Mouse (Mus musculus) urinary bladder, postnatal 10 days (tissue): Measurements from ENCODE around the gene Gm17349.
"Not testable (repeated sequence)": the region's sequence is repeated elsewhere in the genome, so short reads cannot be mapped to it uniquely, and the experiment has no call there.

ENCODE experiments used
- DNase-seq: peaks from one replicate; pipeline ENCODE4 v3.0.0; 2022; ENCODE audit warnings: low spot score

Gene Gm17349

DNA sequence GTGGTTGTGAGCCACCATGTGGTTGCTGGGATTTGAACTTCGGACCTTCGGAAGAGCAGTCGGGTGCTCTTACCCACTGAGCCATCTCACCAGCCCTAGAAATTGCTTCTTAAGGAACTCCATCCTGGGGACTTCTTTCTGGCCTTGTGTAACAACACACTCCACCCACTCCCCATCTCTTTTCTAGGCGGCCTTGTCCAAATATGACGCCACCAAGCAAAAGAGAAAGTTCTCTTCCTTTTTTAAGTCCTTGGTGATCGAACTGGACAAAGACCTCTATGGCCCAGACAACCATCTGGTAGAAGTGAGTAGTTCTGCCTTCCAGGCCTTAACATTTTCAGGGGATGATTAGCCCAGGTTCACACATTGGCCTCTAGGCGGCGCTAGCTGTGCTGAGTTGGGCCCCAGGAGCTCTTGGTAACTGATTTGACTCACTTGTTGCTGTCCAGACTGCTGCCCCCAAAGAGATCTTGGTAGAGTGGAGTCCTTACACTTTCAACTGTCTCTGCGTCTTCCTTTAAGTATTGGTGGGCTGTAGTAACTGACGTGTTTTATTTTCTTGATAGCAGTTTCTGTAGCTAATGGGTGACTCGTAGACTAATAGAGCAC is at the start of gene Gm17349:
Gm17349 (minus strand) TSS at position 51 of the 609 bp plus-strand sequence.
- DNase-seq, result no peak

GRCm38 (mm10) chr15:99754204-99754603 is 48.9 kb upstream of the Gm17349 start:
- DNase-seq, result no peak

- DNase-seq, result no peak
Measured at GRCm38 (mm10) chr15:99740229-99740628, 34.9 kb upstream of the Gm17349 start.

GRCm38 (mm10) chr15:99736675-99737074 is 31.4 kb upstream of the Gm17349 start:
- DNase-seq, result no peak

DNA sequence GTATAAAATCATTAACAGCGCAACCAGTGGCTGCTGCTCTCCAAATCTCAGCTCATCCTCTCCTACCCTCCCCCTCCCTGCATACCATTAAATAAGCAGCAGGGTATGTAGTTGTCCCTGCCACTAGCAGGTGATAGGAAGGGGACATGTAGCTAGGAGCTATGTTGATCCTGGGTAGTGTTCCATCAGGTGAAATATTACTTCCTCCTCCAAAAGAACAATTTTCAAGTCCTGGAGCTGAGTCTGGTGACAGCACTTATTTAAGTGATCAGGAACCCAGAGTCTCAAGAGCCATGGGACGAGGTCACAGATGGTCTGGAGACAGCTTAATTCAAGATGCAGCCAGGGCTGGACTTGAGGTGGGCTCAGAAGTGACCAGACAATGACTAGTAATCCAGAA is 30.3 kb upstream of the Gm17349 start:
- peak; percentile 100 for DNase-seq

- no peak for DNase-seq
Measured at GRCm38 (mm10) chr15:99733186-99733585, 27.9 kb upstream of the Gm17349 start.

DNA sequence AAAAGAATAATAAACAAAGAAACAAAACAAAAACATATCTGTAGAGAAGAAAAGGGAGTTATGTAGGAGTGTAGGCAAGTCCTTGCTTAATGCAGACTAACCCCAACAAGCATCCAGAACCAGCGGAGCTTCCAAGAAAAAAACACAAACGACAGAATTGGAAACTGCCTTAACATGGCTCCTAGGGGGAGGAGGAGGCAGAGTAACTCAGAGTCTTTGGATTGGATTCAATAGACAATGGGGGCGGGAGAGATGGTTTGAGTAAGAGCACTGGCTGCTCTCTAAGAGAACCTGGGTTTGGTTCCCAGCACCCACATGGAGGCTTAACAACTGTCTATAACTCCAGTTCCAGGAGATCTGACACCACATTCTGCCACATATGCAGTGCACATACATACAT is 26.4 kb upstream of the Gm17349 start:
- no peak for DNase-seq

DNA sequence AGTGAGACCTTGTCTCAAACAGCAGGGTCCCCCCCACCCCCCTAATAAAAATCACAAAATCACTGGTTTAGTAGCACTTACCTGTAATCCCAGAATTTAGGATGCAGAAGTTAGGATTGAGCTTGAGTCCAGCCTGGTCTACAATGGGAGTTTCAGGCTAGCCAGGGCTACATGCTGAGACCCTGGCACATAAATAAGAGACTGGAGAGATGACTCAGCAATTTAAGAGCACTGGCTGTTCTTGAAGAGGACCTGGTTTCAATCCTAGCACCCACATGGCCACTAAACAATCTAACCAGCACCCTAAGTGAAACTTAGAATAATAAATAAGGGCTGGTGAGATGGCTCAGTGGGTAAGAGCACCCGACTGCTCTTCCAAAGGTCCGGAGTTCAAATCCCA is 25.9 kb upstream of the Gm17349 start:
- DNase-seq, result no peak

DNA sequence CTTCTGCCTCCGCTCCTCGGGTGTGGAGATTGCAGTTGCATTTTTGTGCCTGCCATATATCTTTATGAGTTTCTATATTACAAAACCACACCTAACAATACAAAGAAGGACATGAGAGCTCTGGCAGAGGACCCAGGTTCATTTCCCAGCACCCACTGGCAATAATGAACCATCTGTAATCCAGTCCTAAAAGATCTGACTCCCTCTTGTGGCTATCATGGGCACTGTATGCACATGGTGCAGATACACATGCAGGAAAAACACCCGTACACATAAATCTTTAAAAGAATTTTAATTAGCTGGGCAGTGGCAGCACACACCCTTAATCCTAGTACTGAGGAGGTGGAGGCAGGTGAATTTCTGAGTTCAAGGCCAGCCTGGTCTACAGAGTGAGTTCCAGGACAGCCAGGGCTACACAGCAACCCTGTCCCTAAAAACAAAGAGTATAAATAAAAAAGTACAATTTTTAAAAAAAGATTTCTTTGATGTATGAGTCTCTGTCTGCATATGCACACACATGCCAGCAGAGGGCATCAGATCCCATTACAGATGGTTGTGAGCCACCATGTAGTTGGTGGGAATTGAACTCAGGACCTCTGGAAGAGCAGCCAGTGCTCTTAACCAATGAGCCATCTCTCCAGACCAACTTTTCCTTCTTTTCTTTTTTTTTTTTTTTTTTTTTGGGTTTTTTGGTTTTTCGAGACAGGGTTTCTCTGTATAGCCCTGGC is 23.9 kb upstream of the Gm17349 start:
- no peak for DNase-seq

- DNase-seq, result no peak
Measured at GRCm38 (mm10) chr15:99728211-99728610, 22.9 kb upstream of the Gm17349 start.

GRCm38 (mm10) chr15:99727525-99727924 is 22.2 kb upstream of the Gm17349 start:
- DNase-seq, result no peak

DNA sequence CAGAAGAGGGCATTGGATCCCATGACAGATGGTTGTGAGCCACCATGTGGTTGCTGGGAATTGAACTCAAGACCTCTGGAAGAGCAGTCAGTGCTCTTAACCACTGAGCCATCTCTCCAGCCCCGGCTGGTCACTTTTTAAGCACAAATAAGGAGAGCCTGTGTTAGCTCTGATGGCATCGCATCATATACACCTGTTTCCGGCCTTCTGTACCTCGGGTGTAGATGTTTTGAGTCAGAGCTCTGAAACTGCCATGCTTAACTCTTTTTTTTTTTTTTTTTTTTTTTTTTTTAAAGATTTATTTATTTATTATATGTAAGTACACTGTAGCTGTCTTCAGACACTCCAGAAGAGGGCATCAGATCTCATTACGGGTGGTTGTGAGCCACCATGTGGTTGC is 21.7 kb upstream of the Gm17349 start:
- DNase-seq, result not testable (repeated sequence)

DNA sequence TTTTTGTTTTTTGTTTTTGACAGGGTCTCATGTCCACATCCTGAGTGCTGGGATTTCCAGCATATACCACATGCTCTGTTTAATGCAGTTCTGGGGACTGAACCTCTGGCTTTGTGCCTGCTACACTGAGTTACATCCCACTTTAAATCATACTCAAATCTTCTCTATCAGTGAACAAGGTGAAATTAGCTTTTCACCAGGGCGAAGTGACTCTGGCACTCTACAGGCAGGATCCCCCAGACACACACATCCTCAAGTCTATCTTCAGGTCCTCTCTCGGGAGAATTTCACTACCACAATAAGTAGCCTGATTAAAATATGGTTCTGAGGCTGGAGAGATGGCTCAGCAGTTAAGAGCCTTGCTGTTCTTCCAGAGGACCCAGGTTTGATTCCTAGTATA is 21.3 kb upstream of the Gm17349 start:
- DNase-seq, result no peak

- peak; percentile 65 for DNase-seq
Measured at GRCm38 (mm10) chr15:99725341-99726155, 20.3 kb upstream of the Gm17349 start, which contains the start of gene Cox14. TSS of gene Cox14 (plus strand) at chr15:99725618.

- DNase-seq, result no peak
Measured at GRCm38 (mm10) chr15:99724292-99725021, 19.2 kb upstream of the Gm17349 start.

DNA sequence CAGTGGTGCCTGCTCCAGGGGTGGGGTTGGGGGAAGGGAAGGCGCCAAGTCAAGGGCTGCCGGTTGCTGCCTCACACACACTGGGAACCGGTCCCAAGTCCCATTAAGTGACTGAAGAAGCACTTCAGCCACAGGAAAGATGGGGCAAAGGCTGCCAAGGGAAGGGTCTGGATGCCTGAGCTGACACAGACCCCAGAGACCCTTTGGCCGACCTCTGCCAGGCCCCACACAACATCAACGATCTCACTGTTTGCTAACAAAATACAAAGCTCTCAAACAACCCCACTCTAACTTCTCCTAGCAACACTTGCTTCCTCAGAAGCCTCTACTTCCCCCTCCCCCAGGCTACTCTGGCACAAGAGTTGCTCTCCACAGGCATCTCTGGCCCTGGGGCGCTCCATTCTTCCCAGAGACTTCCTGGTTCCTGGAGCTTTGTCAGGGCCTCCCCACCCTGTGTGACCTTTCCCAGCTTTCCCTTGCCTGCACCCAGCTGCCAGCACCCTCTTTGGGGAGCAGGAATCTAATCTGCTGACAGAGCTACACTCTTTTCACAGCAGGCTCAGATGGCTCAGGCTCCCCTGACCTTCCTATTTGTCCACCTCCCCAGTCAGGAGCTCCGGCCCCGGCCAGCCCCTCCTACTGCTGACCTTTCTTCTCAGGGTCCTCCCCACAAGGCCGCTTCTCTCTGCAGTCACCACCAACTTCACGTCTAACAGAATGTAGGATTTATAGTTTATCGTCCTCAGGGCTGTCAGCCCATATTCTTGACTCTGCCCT is 18.4 kb upstream of the Gm17349 start:
- no peak for DNase-seq

DNA sequence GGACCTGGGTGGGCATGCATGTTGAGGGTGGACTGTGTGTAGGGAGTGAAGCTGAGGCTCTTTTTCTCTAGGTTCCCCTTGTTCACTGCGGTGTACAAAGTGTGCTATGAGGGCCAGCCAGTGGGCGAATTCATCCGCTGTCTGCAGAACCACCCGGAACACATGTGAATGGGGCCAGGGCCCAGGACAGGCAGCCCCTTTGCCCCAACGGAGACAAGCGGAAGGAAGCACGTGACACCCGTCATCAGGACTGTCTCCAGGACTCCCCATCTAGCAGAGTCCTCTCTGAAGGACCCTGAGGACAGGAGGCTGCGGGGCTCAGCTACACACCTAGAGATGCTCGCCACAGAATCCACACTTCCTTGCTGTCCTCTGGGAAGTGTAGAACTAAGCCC is 17.8 kb upstream of the Gm17349 start:
- no peak for DNase-seq

DNA sequence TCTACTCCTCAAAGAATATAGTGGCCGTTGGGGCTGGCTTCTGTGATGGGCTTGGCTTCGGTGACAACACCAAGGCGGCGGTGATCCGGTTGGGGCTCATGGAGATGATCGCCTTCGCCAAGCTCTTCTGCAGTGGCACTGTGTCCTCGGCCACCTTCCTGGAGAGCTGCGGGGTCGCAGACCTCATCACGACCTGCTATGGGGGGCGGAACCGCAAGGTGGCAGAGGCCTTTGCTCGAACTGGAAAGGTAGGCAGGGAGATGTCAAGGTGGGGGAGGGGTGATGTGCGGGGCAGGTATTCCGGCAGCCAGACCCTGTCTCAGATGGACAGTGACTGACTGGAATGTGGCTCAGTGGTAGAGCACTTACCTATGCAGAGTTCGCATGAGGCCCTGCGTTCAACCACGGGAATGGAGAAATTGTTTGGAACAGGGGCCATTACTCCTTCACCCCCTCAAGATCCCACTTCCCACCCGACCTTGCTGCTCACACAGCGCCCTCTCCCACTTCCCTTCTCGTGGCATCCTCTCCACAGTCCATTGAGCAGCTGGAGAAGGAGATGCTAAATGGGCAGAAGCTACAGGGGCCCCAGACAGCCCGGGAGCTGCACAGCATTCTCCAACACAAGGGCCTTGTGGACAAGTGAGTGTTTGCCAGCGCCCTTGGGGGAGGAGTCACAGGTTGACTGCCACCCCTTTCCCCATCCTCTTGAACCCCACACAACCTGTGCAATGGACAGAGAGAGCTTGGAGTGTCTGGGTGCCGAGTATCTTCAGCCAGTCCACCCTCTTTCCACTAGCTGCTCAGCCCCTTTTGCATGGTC is 16.8 kb upstream of the Gm17349 start:
- no peak for DNase-seq

GRCm38 (mm10) chr15:99719865-99720264 is 14.6 kb upstream of the Gm17349 start:
- no peak for DNase-seq

DNA sequence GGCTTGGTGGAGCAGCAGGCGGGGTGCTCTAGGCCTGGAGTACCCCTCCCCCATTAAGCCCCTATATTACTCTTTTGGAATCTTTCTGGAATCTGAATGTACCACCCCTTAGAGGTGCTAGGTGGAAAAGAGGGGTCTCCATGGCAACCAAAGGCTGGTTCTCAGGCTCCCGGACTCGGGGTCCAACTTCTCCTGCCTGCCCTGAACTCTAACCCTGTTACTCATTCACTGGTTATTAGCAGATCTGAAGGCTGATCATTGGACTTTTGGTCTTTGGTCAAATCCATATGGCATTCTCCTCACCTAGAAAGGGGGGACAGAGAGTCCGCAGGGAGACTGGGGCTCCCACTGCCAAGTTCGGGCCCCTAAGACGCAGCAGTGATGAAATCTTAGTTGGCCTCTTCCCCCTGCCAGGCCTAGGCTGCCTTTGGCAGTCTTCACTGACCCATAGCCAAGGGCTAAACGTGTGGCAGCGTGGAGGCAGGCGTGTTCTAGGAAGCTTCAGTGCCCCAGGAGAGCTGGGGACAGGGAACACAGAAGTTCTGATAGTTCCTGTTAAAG is 13.3 kb upstream of the Gm17349 start:
- DNase-seq, result no peak
